Mouse (Mus musculus): ENCODE data around the gene Epb41l4b. TPM values are rescaled to one million over a fixed set of nuclear protein-coding genes. Genes with fewer than 3 reads are reported as not detected.
A peak's percentile ranks its signal among the peaks of the same experiment; 100 is the strongest.

The Epb41l4b gene
- polyA plus RNA-seq, 1 experiment from 2014 or later, result 47.7 TPM

GRCm38 (mm10) chr4:57064830-57065229 lies 78.4 kb downstream of the Epb41l4b start:
- Histone ChIP-seq H3K4me3 (ENCODE audit: low read depth, low read length) (no peak overlapping the region), H3K9me3 (ENCODE audit: control insufficient read depth) (no peaks in the 10 kb centered on the region), H3K36me3 (ENCODE audit: control insufficient read depth, insufficient read depth) (peaks cover 13% of the 10 kb centered on the region; the same call in 1 of the 2 replicates), H3K27me3 (replicated peaks; ENCODE audit: control insufficient read depth, insufficient read depth, low read length) (no peaks in the 10 kb centered on the region), H3K4me1 (replicated peaks; ENCODE audit: control insufficient read depth, insufficient read depth, low read length) (no peaks in the 10 kb centered on the region), H3K4me2 (replicated peaks; ENCODE audit: low read depth) (no peak overlapping the region), H3K27ac (ENCODE audit: low read depth, low read length) (no peak overlapping the region), H3K9ac (ENCODE audit: low read depth, low read length) (no peak overlapping the region)
- no peak for TF ChIP-seq CTCF (IDR thresholded peaks at IDR 0.05; ENCODE audit: low read depth)
- 0 out of 2 replicates have a peak, but pooled peaks have one; percentile 16 for ATAC-seq
- 18% methylated on average over 2 of the region's 2 CpGs for WGBS

GRCm38 (mm10) chr4:57060319-57060831 lies 82.9 kb downstream of the Epb41l4b start:
- no peak overlapping the region for H3K27ac ChIP-seq (ENCODE audit: low read depth, low read length)
- no peak overlapping the region for H3K4me2 ChIP-seq (replicated peaks; ENCODE audit: low read depth)
- H3K9me3 ChIP-seq (ENCODE audit: control insufficient read depth), result no peaks in the 10 kb centered on the region
- no peaks in the 10 kb centered on the region for H3K27me3 ChIP-seq (replicated peaks; ENCODE audit: control insufficient read depth, insufficient read depth, low read length)
- WGBS, result 75% methylated on average over 15 of the region's 15 CpGs
- TF ChIP-seq CTCF (IDR thresholded peaks at IDR 0.05; ENCODE audit: low read depth), result peak; percentile 36; the same call in 1 of the 2 replicates
- H3K4me1 ChIP-seq (replicated peaks; ENCODE audit: control insufficient read depth, insufficient read depth, low read length), result no peaks in the 10 kb centered on the region
- no peak overlapping the region for H3K4me3 ChIP-seq (ENCODE audit: low read depth, low read length)
- peaks cover 13% of the 10 kb centered on the region; the same call in 1 of the 2 replicates for H3K36me3 ChIP-seq (ENCODE audit: control insufficient read depth, insufficient read depth)
- H3K9ac ChIP-seq (ENCODE audit: low read depth, low read length), result no peak overlapping the region
- no peak for ATAC-seq

- no peaks in the 10 kb centered on the region for H3K4me1 ChIP-seq (replicated peaks; ENCODE audit: control insufficient read depth, insufficient read depth, low read length)
- peaks cover 9% of the 10 kb centered on the region; the same call in 1 of the 2 replicates for H3K36me3 ChIP-seq (ENCODE audit: control insufficient read depth, insufficient read depth)
- TF ChIP-seq CTCF (IDR thresholded peaks at IDR 0.05; ENCODE audit: low read depth), result no peak
- no peak for ATAC-seq
- 67% methylated on average over 2 of the region's 2 CpGs for WGBS
- no peak overlapping the region for H3K4me3 ChIP-seq (ENCODE audit: low read depth, low read length)
- H3K27ac ChIP-seq (ENCODE audit: low read depth, low read length), result no peak overlapping the region
- no peak overlapping the region for H3K9ac ChIP-seq (ENCODE audit: low read depth, low read length)
- no peaks in the 10 kb centered on the region for H3K27me3 ChIP-seq (replicated peaks; ENCODE audit: control insufficient read depth, insufficient read depth, low read length)
- no peaks in the 10 kb centered on the region for H3K9me3 ChIP-seq (ENCODE audit: control insufficient read depth)
- H3K4me2 ChIP-seq (replicated peaks; ENCODE audit: low read depth), result no peak overlapping the region
Observed at GRCm38 (mm10) chr4:57058623-57059022, 84.6 kb downstream of the Epb41l4b start.

GRCm38 (mm10) chr4:57057637-57058036 lies 85.6 kb downstream of the Epb41l4b start:
- H3K27me3 ChIP-seq (replicated peaks; ENCODE audit: control insufficient read depth, insufficient read depth, low read length), result no peaks in the 10 kb centered on the region
- no peaks in the 10 kb centered on the region for H3K9me3 ChIP-seq (ENCODE audit: control insufficient read depth)
- no peak overlapping the region for H3K4me3 ChIP-seq (ENCODE audit: low read depth, low read length)
- no peak overlapping the region for H3K27ac ChIP-seq (ENCODE audit: low read depth, low read length)
- H3K36me3 ChIP-seq (ENCODE audit: control insufficient read depth, insufficient read depth), result peaks cover 5% of the 10 kb centered on the region; the same call in 1 of the 2 replicates
- no peak for ATAC-seq
- no peaks in the 10 kb centered on the region for H3K4me1 ChIP-seq (replicated peaks; ENCODE audit: control insufficient read depth, insufficient read depth, low read length)
- WGBS, result 91% methylated on average over 4 of the region's 4 CpGs
- no peak overlapping the region for H3K4me2 ChIP-seq (replicated peaks; ENCODE audit: low read depth)
- no peak overlapping the region for H3K9ac ChIP-seq (ENCODE audit: low read depth, low read length)
- TF ChIP-seq CTCF (IDR thresholded peaks at IDR 0.05; ENCODE audit: low read depth), result no peak

GRCm38 (mm10) chr4:57055635-57056034 lies 87.6 kb downstream of the Epb41l4b start:
- Histone ChIP-seq H3K9ac (ENCODE audit: low read depth, low read length) (no peak overlapping the region), H3K4me3 (ENCODE audit: low read depth, low read length) (no peak overlapping the region), H3K4me2 (replicated peaks; ENCODE audit: low read depth) (no peak overlapping the region), H3K27ac (ENCODE audit: low read depth, low read length) (no peak overlapping the region), H3K27me3 (replicated peaks; ENCODE audit: control insufficient read depth, insufficient read depth, low read length) (no peaks in the 10 kb centered on the region), H3K36me3 (ENCODE audit: control insufficient read depth, insufficient read depth) (no peaks in the 10 kb centered on the region), H3K4me1 (replicated peaks; ENCODE audit: control insufficient read depth, insufficient read depth, low read length) (no peaks in the 10 kb centered on the region), H3K9me3 (ENCODE audit: control insufficient read depth) (no peaks in the 10 kb centered on the region)
- WGBS, result 60% methylated on average over 7 of the region's 7 CpGs
- no peak for TF ChIP-seq CTCF (IDR thresholded peaks at IDR 0.05; ENCODE audit: low read depth)
- ATAC-seq, result no peak

- no peaks in the 10 kb centered on the region for H3K36me3 ChIP-seq (ENCODE audit: control insufficient read depth, insufficient read depth)
- H3K9me3 ChIP-seq (ENCODE audit: control insufficient read depth), result no peaks in the 10 kb centered on the region
- H3K4me3 ChIP-seq (ENCODE audit: low read depth, low read length), result no peak overlapping the region
- no peak overlapping the region for H3K4me2 ChIP-seq (replicated peaks; ENCODE audit: low read depth)
- WGBS, result 77% methylated on average over 5 of the region's 5 CpGs
- no peak overlapping the region for H3K27ac ChIP-seq (ENCODE audit: low read depth, low read length)
- H3K9ac ChIP-seq (ENCODE audit: low read depth, low read length), result no peak overlapping the region
- TF ChIP-seq CTCF (IDR thresholded peaks at IDR 0.05; ENCODE audit: low read depth), result no peak
- ATAC-seq, result no peak
- no peaks in the 10 kb centered on the region for H3K27me3 ChIP-seq (replicated peaks; ENCODE audit: control insufficient read depth, insufficient read depth, low read length)
- no peaks in the 10 kb centered on the region for H3K4me1 ChIP-seq (replicated peaks; ENCODE audit: control insufficient read depth, insufficient read depth, low read length)
Observed at GRCm38 (mm10) chr4:57049281-57049921, 93.8 kb downstream of the Epb41l4b start.

Data from intestine, postnatal 0 days (tissue).